Mouse (Mus musculus): ENCODE measurements around the gene Olfr9. TPM values are rescaled to one million over a fixed set of nuclear protein-coding genes. Genes with fewer than 3 reads are reported as not detected.
"Not testable (repeated sequence)": the region's sequence is repeated elsewhere in the genome, so short reads cannot be mapped to it uniquely, and the experiment has no call there.

Olfr9 gene
- polyA plus RNA-seq, 1 experiment: not detected

DNA sequence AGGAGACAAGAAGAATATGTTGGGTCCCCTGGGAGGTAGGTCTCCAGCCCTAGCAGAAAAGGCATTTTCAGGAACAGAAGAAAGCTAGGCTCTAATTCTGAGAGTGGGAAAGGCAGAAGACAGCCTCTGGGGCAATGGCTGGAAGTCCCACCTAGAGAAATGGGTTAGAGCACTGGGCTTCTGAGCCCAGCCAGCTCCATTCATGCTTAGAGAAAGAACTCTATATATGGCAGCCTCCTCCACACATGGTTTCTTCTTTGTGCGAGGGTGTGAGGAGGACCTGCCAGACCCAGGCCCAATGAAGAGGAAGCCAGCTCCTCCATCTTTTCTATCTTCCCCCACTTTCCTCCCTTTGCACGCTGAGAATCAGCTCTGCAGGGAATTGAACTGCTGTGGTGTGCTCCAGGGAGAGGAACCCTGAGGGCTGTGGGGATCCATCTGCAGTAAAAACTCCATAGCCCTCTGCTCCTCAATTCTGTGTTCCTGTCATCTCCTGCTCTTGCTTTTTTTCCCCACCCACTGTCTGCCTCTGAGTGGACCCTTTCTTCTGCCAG lies 21.1 kb downstream of the Olfr9 start, which contains the start of gene Olfr763:
Gene Olfr763, plus strand, starts transcription at position 504 of the 554 bp plus-strand sequence.
- no peak within 1 kb of the TSS for H3K4me3 ChIP-seq (replicated peaks; ENCODE audit: insufficient read depth, low read depth, low read length)
- H3K4me1 ChIP-seq (ENCODE audit: control insufficient read depth, insufficient read depth, low read length): no peaks in the 10 kb centered on the region
- no peak for TF ChIP-seq CTCF (IDR thresholded peaks at IDR 0.05; ENCODE audit: borderline replicate concordance, insufficient read depth, low read depth, low read length)
- TF ChIP-seq POLR2A (IDR thresholded peaks at IDR 0.05; ENCODE audit: borderline replicate concordance, insufficient read depth, low read length): no peak
- H3K27ac ChIP-seq (ENCODE audit: insufficient read depth, low read length): no peak within 1 kb of the TSS
- 49% methylated on average over 2 of the region's 2 CpGs for WGBS
- no peak for DNase-seq
- no peaks in the 10 kb centered on the region for H3K27me3 ChIP-seq (ENCODE audit: control insufficient read depth, insufficient read depth, low read length)

DNA sequence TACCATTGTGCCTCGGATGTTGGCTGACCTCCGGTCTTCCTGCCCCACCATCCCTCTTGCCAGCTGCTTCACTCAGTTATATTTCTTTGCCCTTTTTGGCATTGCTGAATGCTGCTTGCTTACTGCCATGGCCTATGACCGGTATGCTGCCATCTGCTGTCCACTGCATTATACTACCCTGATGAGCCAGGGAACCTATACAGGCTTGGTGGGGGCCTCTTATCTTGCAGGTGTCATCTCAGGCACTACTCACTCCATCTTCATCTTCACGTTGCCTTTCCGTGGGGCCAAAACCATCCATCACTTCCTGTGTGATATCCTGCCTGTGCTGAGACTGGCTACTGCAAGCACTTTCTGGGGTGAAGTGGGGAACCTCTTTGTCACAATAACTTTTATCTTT lies 22.3 kb downstream of the Olfr9 start:
- H3K4me1 ChIP-seq (ENCODE audit: control insufficient read depth, insufficient read depth, low read length); H3K27ac ChIP-seq (ENCODE audit: insufficient read depth, low read length); H3K27me3 ChIP-seq (ENCODE audit: control insufficient read depth, insufficient read depth, low read length); H3K4me3 ChIP-seq (replicated peaks; ENCODE audit: insufficient read depth, low read depth, low read length); DNase-seq: not testable (repeated sequence)
- 13% methylated on average over 2 of the region's 5 CpGs for WGBS

DNA sequence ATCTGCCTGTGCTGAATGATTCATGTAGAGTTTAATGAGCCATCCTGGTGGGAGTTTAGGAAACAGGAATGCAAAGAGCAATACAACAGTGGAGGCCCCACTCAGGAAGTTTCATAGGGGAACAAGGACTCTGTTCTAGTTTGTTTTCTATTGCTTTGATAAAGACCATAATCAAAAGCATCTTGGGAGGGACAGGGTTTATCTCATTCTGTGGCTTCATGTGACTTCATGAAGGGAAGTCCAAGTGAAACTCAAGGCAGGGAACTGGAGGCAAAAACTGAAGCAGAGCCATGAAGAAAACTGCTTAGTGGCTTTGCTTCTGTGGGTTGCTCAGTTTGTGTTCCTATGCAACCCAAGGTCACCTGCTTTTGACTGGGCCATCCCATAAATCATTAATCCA lies 25.2 kb downstream of the Olfr9 start:
- no peak for DNase-seq
- H3K4me1 ChIP-seq (ENCODE audit: control insufficient read depth, insufficient read depth, low read length): no peaks in the 10 kb centered on the region
- H3K27me3 ChIP-seq (ENCODE audit: control insufficient read depth, insufficient read depth, low read length): no peaks in the 10 kb centered on the region
- TF ChIP-seq CTCF (IDR thresholded peaks at IDR 0.05; ENCODE audit: borderline replicate concordance, insufficient read depth, low read depth, low read length) (no peak), POLR2A (IDR thresholded peaks at IDR 0.05; ENCODE audit: borderline replicate concordance, insufficient read depth, low read length) (no peak)
- no peak overlapping the region for H3K27ac ChIP-seq (ENCODE audit: insufficient read depth, low read length)
- no peak overlapping the region for H3K4me3 ChIP-seq (replicated peaks; ENCODE audit: insufficient read depth, low read depth, low read length)

DNA sequence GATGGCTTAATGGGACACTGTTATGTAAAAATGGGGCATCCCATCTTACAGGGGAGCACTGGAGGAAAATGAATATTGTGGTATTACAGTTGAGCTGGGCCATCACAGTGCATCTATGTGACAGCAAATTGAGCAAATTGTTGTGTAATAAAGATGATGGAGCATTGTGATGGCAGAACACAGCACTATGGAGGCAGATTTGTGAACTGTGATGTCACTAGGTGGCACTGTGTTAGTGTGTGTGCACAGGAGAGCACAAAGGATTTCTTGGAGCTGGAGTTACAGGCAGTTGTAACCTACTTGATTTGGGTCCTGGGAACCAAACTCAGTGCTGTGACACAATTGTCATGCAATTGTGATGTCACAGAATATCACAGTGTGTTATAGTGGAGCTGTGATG lies 34.1 kb downstream of the Olfr9 start:
- H3K4me3 ChIP-seq (replicated peaks; ENCODE audit: insufficient read depth, low read depth, low read length): no peak overlapping the region
- DNase-seq: no peak
- H3K27ac ChIP-seq (ENCODE audit: insufficient read depth, low read length): no peak overlapping the region
- H3K4me1 ChIP-seq (ENCODE audit: control insufficient read depth, insufficient read depth, low read length): no peaks in the 10 kb centered on the region
- no peaks in the 10 kb centered on the region for H3K27me3 ChIP-seq (ENCODE audit: control insufficient read depth, insufficient read depth, low read length)
- no peak for TF ChIP-seq CTCF (IDR thresholded peaks at IDR 0.05; ENCODE audit: borderline replicate concordance, insufficient read depth, low read depth, low read length)
- TF ChIP-seq POLR2A (IDR thresholded peaks at IDR 0.05; ENCODE audit: borderline replicate concordance, insufficient read depth, low read length): no peak

DNA sequence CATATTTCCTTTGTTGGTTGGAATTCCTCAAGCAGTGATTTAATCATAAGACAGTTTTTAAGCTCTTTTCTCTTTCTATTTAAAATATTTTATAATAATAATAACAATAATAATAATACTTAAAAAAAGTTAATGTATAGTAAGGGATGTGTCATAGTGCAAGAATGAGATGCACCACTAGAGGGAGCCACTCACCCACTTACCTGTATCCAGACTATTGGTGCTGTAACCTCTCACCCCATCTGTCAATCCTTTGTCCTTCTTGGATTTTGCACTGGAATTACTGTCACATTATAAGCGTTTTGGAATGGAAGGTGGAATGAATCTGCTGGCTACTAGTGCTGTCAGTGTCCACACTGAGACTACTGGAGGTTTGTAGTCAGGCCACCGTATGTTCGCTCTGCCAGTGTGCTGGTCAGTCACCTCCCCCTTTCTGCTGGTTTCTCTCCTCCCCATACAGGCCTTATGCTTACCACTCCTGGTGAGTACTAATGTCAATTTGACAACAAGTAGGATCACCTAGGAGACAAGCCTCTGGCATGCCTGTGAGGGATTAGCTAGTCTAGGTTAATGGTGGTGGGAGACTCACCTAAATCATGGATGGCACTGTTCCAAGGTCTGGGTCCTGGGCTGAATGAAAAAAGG lies 36.9 kb downstream of the Olfr9 start:
- H3K4me1 ChIP-seq (ENCODE audit: control insufficient read depth, insufficient read depth, low read length): no peaks in the 10 kb centered on the region
- H3K27ac ChIP-seq (ENCODE audit: insufficient read depth, low read length): no peak overlapping the region
- H3K27me3 ChIP-seq (ENCODE audit: control insufficient read depth, insufficient read depth, low read length): no peaks in the 10 kb centered on the region
- H3K4me3 ChIP-seq (replicated peaks; ENCODE audit: insufficient read depth, low read depth, low read length): no peak overlapping the region
- 58% methylated on average over 3 of the region's 3 CpGs for WGBS
- no peak for DNase-seq
- peak; percentile 9; the same call in 1 of the 2 replicates for TF ChIP-seq CTCF (IDR thresholded peaks at IDR 0.05; ENCODE audit: borderline replicate concordance, insufficient read depth, low read depth, low read length)
- TF ChIP-seq POLR2A (IDR thresholded peaks at IDR 0.05; ENCODE audit: borderline replicate concordance, insufficient read depth, low read length): no peak

DNA sequence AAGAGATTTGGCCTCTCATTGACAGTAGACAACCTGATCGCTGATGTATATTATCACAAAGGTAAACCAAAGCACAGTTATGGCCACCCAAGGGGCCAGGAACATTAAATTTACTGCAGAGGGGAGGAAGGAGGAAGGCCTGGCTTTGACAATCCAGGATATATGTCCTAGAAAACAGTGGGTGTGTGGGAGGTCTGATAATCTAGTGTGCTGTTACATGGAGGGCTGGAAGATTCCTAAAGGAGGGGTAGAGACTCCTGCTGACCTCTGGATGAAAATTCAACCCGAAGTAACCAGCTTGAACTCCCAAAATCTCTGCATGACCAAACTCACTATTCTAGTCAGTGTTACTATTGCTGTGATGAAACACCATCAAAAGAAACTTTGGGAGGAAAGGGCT lies 39.1 kb downstream of the Olfr9 start:
- Histone ChIP-seq H3K27ac (ENCODE audit: insufficient read depth, low read length) (no peak overlapping the region), H3K27me3 (ENCODE audit: control insufficient read depth, insufficient read depth, low read length) (no peaks in the 10 kb centered on the region), H3K4me3 (replicated peaks; ENCODE audit: insufficient read depth, low read depth, low read length) (no peak overlapping the region), H3K4me1 (ENCODE audit: control insufficient read depth, insufficient read depth, low read length) (no peaks in the 10 kb centered on the region)
- DNase-seq: no peak
- 79% methylated on average over 2 of the region's 2 CpGs for WGBS
- no peak for TF ChIP-seq POLR2A (IDR thresholded peaks at IDR 0.05; ENCODE audit: borderline replicate concordance, insufficient read depth, low read length)
- no peak for TF ChIP-seq CTCF (IDR thresholded peaks at IDR 0.05; ENCODE audit: borderline replicate concordance, insufficient read depth, low read depth, low read length)

DNA sequence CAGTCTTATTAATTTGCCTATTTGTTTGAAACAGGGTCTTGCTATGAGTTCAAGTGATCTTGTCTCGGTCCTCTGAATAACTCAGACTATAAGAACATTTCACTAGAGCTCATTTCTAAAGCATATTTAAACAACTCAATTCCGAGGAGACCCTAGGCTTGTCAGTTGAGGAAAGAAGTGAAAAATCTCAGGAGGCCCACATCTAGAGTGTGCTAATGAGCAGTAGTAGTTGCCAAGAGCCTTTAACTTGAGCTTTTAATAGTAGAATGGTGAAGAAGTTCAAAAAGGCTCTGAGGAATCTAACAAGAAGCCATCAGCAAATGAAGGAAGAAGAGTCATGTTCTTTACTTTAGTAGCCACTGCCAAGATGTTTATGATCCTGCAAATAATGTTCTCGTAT lies 50.6 kb downstream of the Olfr9 start, which contains the start of gene Olfr764-ps1:
Gene Olfr764-ps1, minus strand, starts transcription at position 101 of the 400 bp plus-strand sequence.
- Histone ChIP-seq H3K27me3 (ENCODE audit: control insufficient read depth, insufficient read depth, low read length) (no peaks in the 10 kb centered on the region), H3K4me1 (ENCODE audit: control insufficient read depth, insufficient read depth, low read length) (no peaks in the 10 kb centered on the region), H3K27ac (ENCODE audit: insufficient read depth, low read length) (no peak within 1 kb of the TSS), H3K4me3 (replicated peaks; ENCODE audit: insufficient read depth, low read depth, low read length) (no peak within 1 kb of the TSS)
- no peak for TF ChIP-seq CTCF (IDR thresholded peaks at IDR 0.05; ENCODE audit: borderline replicate concordance, insufficient read depth, low read depth, low read length)
- TF ChIP-seq POLR2A (IDR thresholded peaks at IDR 0.05; ENCODE audit: borderline replicate concordance, insufficient read depth, low read length): no peak
- 74% methylated on average over 3 of the region's 3 CpGs for WGBS
- no peak for DNase-seq

Other genes with a start within 250 kb of the Olfr9 start
- gene Dgka, start 244.6 kb upstream of the Olfr9 start, polyA plus RNA-seq (2012; rRNA removed): 16.0 and 17.1 TPM in 2 replicates
- gene Pym1, start 241.5 kb upstream of the Olfr9 start, polyA plus RNA-seq (2012; rRNA removed): 37.2 and 39.7 TPM in 2 replicates
- gene Mmp19, start 198.5 kb upstream of the Olfr9 start, polyA plus RNA-seq (2012; rRNA removed): 0.61 and 0.70 TPM in 2 replicates
- 22.4 and 24.1 TPM in 2 replicates for gene Dnajc14, start 185.4 kb upstream of the Olfr9 start, polyA plus RNA-seq (2012; rRNA removed)
- 26.4 and 26.6 TPM in 2 replicates for gene Tmem198b, start 185.1 kb upstream of the Olfr9 start, polyA plus RNA-seq (2012; rRNA removed)
- 54.5 and 60.2 TPM in 2 replicates for gene Sarnp, start 172.1 kb upstream of the Olfr9 start, polyA plus RNA-seq (2012; rRNA removed)
- gene Ormdl2, start 167.8 kb upstream of the Olfr9 start, polyA plus RNA-seq (2012; rRNA removed): 25.7 and 26.0 TPM in 2 replicates
- gene Gdf11, start 97.7 kb upstream of the Olfr9 start, polyA plus RNA-seq (2012; rRNA removed): 13.6 and 14.8 TPM in 2 replicates
- 108 and 110 TPM in 2 replicates for gene Cd63, start 88.4 kb upstream of the Olfr9 start, polyA plus RNA-seq (2012; rRNA removed)
- 37.0 and 45.7 TPM in 2 replicates for gene Rdh5, start 66.5 kb upstream of the Olfr9 start, polyA plus RNA-seq (2012; rRNA removed)
- gene Bloc1s1, start 65.4 kb upstream of the Olfr9 start, polyA plus RNA-seq (2012; rRNA removed): 350 and 357 TPM in 2 replicates
- 96.2 and 106 TPM in 2 replicates for gene Itga7, start 55.6 kb upstream of the Olfr9 start, polyA plus RNA-seq (2012; rRNA removed)
- not detected in 2 replicates for gene Mettl7b, start 28.4 kb upstream of the Olfr9 start, polyA plus RNA-seq (2012; rRNA removed)
- gene Olfr763, start 21.4 kb downstream of the Olfr9 start, polyA plus RNA-seq (2012; rRNA removed): not detected in 2 replicates
- gene Olfr764-ps1, start 50.5 kb downstream of the Olfr9 start, polyA plus RNA-seq (2012; rRNA removed): not detected in 2 replicates
- gene Olfr765, start 60.6 kb downstream of the Olfr9 start, polyA plus RNA-seq (2012; rRNA removed): not detected in 2 replicates
- gene Olfr766-ps1, start 79.5 kb downstream of the Olfr9 start, polyA plus RNA-seq (2012; rRNA removed): not detected in 2 replicates
- not detected in 2 replicates for gene Olfr767, start 93.5 kb downstream of the Olfr9 start, polyA plus RNA-seq (2012; rRNA removed)
- not detected in 2 replicates for gene Olfr768, start 109.9 kb downstream of the Olfr9 start, polyA plus RNA-seq (2012; rRNA removed)
- gene Olfr769, start 128.4 kb downstream of the Olfr9 start, polyA plus RNA-seq (2012; rRNA removed): not detected in 2 replicates
- not detected in 2 replicates for gene Olfr770, start 149.6 kb downstream of the Olfr9 start, polyA plus RNA-seq (2012; rRNA removed)
- gene Olfr771, start 175.3 kb downstream of the Olfr9 start, polyA plus RNA-seq (2012; rRNA removed): not detected in 2 replicates
- gene Olfr772, start 188.5 kb downstream of the Olfr9 start, polyA plus RNA-seq (2012; rRNA removed): not detected in 2 replicates
- gene Olfr773, start 198.0 kb downstream of the Olfr9 start, polyA plus RNA-seq (2012; rRNA removed): not detected in 2 replicates
- gene Olfr774, start 246.8 kb downstream of the Olfr9 start, polyA plus RNA-seq (2012; rRNA removed): not detected in 2 replicates

All from cerebellum, adult 2 months (tissue).